Mouse (Mus musculus): ENCODE data around the gene Dctn2.

GRCm38 (mm10) chr10:127231741-127232140 is 34.4 kb upstream of the Dctn2 start:
- TF ChIP-seq POLR2A (IDR thresholded peaks at IDR 0.05; ENCODE audit: low read depth, low read length) (no peak), CTCF (IDR thresholded peaks at IDR 0.05; ENCODE audit: borderline replicate concordance, insufficient read depth, low read length) (no peak)
